Mouse (Mus musculus) myocyte (in vitro differentiated cells): ENCODE results near the gene Dffb. TPM values are rescaled to one million over a fixed set of nuclear protein-coding genes. Genes with fewer than 3 reads are reported as not detected.

Source experiments
- H3K27me3 ChIP-seq: one replicate; pipeline ENCODE4 v1.6.1; 2011; ENCODE audit not compliant: control insufficient read depth, insufficient read depth, insufficient read length
- H3K36me3 ChIP-seq: one replicate; pipeline ENCODE4 v1.6.1; 2011; ENCODE audit not compliant: control insufficient read depth, insufficient read depth
- H3K4me2 ChIP-seq: one replicate; pipeline ENCODE4 v1.6.1; 2011; ENCODE audit warnings: low read depth, control low read depth
- H3K4me3 ChIP-seq: one replicate; pipeline ENCODE4 v1.5.1; 2011; ENCODE audit warnings: mild to moderate bottlenecking, control low read depth, moderate library complexity
- H3K79me2 ChIP-seq: one replicate; pipeline ENCODE4 v1.6.1; 2011; ENCODE audit not compliant: control insufficient read depth, insufficient read depth
- H3ac ChIP-seq: one replicate; pipeline ENCODE4 v1.6.1; 2011; ENCODE audit not compliant: control insufficient read depth, insufficient read length
- CEBPB ChIP-seq: IDR thresholded peaks from 2 replicates; pipeline ENCODE4 v1.6.1; 2011; ENCODE audit warnings: mild to moderate bottlenecking, moderate library complexity; ENCODE audit not compliant: poor library complexity, insufficient read depth, severe bottlenecking
- E2F4 ChIP-seq: IDR thresholded peaks from one replicate; pipeline ENCODE4 v1.6.1; 2011; ENCODE audit warnings: mild to moderate bottlenecking, control low read depth, moderate library complexity; ENCODE audit not compliant: insufficient read depth
- MAX ChIP-seq: IDR thresholded peaks from one replicate; pipeline ENCODE4 v1.6.1; 2011; ENCODE audit warnings: low read depth, mild to moderate bottlenecking, control low read depth
- MYOD1 ChIP-seq, 3 experiments: IDR thresholded peaks; one replicate each; pipeline ENCODE4 v1.6.1; 2011; ENCODE audit warnings: control low read depth in 2 of 3, low read depth in 2 of 3, mild to moderate bottlenecking in 2 of 3, moderate library complexity in 1 of 3; ENCODE audit not compliant: insufficient read length in 2 of 3, control insufficient read depth in 1 of 3
- MYOG ChIP-seq, 3 experiments: IDR thresholded peaks; one replicate each; pipeline ENCODE4 v1.6.1; 2011; ENCODE audit warnings: control low read depth in 2 of 3, low read depth in 2 of 3, mild to moderate bottlenecking in 2 of 3; ENCODE audit not compliant: insufficient read length in 2 of 3, control insufficient read depth in 1 of 3, insufficient read depth in 1 of 3
- POLR2A ChIP-seq: IDR thresholded peaks from one replicate; pipeline ENCODE4 v1.6.1; 2011; ENCODE audit warnings: low read depth, mild to moderate bottlenecking, control low read depth, moderate library complexity; ENCODE audit not compliant: insufficient read length
- POLR2AphosphoS2 ChIP-seq: IDR thresholded peaks from one replicate; pipeline ENCODE4 v1.6.1; 2011; ENCODE audit warnings: low read depth, control low read depth; ENCODE audit not compliant: insufficient read length
- REST ChIP-seq: IDR thresholded peaks from one replicate; pipeline ENCODE4 v1.6.1; 2011; ENCODE audit warnings: mild to moderate bottlenecking, control low read depth, moderate library complexity; ENCODE audit not compliant: insufficient read depth, insufficient read length
- SRF ChIP-seq: IDR thresholded peaks from one replicate; pipeline ENCODE4 v1.6.1; 2011; ENCODE audit warnings: low read depth; ENCODE audit not compliant: control insufficient read depth, insufficient read length
- TCF12 ChIP-seq: IDR thresholded peaks from one replicate; pipeline ENCODE4 v1.6.1; 2011; ENCODE audit warnings: mild to moderate bottlenecking, control low read depth; ENCODE audit not compliant: poor library complexity, insufficient read depth, severe bottlenecking
- TCF3 ChIP-seq: IDR thresholded peaks from one replicate; pipeline ENCODE4 v1.6.1; 2011; ENCODE audit warnings: low read depth, control low read depth; ENCODE audit not compliant: insufficient read length
- USF1 ChIP-seq: IDR thresholded peaks from one replicate; pipeline ENCODE4 v1.6.1; 2011; ENCODE audit warnings: low read depth, mild to moderate bottlenecking, control low read depth, moderate library complexity
- polyA plus RNA-seq: library from polyadenylated mRNA; unstranded; fragments of >200 nt; fragmentation: generic; extraction: Trizol; gene quantifications from one replicate; pipeline ENCODE4 v1.2.1, GENCODE M21; 2012; ENCODE audit warnings: missing spikeins

Dffb gene
- polyA plus RNA-seq, result 2.5 TPM

DNA sequence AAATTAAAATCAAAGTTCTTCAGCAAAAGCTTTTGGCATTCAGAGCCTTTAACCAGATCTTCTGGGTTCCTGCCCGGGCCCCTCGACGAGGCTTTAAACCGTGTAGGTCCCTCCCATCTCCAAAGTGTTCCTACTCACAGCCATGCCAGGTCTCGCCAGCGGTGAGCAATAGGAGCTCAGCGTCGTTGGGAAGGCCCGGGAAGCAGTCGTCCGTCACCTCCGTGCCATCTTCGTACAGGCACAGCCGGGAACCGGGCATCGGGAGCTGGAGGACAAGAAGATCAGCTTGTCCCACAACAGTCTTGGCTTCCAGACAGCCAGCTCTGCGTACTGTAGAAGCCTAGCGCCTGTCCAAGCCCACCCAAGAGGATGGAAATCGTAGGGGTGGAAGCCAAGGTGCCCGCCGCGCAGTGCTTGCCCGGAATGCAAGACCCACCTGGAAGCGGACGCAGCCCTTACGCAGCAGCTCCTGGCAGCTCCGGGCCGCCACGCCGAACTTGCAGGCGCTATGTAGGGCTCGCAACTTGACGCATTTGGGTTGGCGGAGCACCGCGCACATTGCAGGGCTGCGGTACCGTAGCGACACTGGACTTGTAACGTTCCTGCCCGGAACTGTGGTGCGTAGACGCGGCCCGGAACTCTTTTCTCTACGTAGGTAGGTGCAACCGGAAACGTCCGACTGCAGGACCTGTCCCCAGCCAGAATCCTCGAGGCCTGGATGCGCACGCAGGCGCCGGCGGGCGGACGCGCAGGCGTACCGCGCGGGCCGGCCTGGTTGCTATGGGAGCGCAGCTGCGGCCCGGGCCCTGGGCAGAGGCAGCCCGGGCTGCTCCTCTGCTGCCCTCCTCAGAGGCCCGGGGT lies at the start of gene Dffb, which contains the start of gene Cep104:
TSS of gene Dffb (minus strand) at position 696 of the 861 bp plus-strand sequence.
TSS of gene Cep104 (plus strand) at position 764 of the 861 bp plus-strand sequence.
- no peaks in the 10 kb centered on the region for H3K27me3 ChIP-seq
- peak within 1 kb of the TSS; percentile 28 for H3ac ChIP-seq
- peak within 1 kb of the TSS; percentile 83 for H3K4me2 ChIP-seq
- peaks cover 5% of the 10 kb centered on the region for H3K36me3 ChIP-seq
- peak within 1 kb of the TSS; percentile 87 for H3K4me3 ChIP-seq
- peaks cover 26% of the 10 kb centered on the region for H3K79me2 ChIP-seq
- TF ChIP-seq USF1 (no peak), MYOG (IDR thresholded peaks at IDR 0.05; ENCODE audit: control insufficient read depth in 1 of 3, insufficient read depth in 1 of 3, insufficient read length in 2 of 3, low read depth in 2 of 3) (peak in 2 of 3 experiments; percentile 80 to 81), MYOD1 (IDR thresholded peaks at IDR 0.05; ENCODE audit: control insufficient read depth in 1 of 3, insufficient read length in 2 of 3, low read depth in 2 of 3) (peak in 2 of 3 experiments; percentile 20 to 62), TCF12 (no peak), TCF3 (peak; percentile 17), E2F4 (peak; percentile 49), POLR2A (peak; percentile 77), CEBPB (no peak), POLR2AphosphoS2 (peak; percentile 64), REST (peak; percentile 24), SRF (no peak), MAX (peak; percentile 84)

DNA sequence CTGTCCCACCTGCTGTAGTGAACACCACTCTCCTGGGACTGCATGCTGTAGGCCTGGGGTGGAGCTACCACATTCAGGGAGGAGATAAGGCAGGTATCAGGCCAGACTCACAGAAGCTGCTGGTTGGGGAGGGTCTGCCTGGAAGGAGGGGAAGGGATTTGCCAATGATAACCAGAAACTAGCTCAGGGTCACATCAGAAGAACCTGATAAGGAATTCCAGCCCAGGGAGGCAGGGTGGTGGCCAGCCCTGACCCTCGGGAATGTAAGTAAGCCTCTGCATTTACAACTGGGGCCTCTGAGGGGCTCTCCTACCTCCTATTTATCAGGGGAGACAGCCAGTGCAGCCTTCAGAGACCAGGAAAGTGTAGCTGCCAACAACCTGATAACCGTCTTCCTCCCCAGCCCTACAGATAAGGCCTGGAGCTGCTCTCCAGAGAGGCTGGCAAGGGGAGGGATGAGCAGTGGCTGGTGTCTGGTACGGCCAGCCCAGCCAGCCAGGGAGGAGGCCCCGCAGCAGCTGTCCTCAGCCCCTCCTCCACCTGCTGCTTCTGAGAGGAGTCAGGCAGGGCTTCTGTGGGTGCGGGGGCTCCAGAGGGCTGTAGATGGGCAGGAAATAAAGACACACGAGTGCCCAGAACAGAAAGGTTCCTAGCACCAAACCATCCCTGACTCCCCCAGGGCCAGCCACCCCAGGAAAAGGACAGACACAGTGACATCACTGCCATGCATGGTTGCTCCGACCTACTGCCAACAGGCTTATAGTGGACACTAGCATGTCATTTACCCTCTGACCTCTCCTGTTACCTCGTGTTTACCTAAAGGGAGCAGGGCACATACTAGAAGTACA lies 49.1 kb upstream of the Dffb start:
- H3K27me3 ChIP-seq, result peaks cover 14% of the 10 kb centered on the region
- no peak overlapping the region for H3K4me3 ChIP-seq
- H3K4me2 ChIP-seq, result peak overlapping the region; percentile 24
- TF ChIP-seq MYOG (IDR thresholded peaks at IDR 0.05; ENCODE audit: control insufficient read depth in 1 of 3, insufficient read depth in 1 of 3, insufficient read length in 2 of 3, low read depth in 2 of 3) (peak in 2 of 3 experiments; percentile 51 to 82), E2F4 (no peak), POLR2A (no peak), TCF12 (no peak), REST (no peak), POLR2AphosphoS2 (no peak), USF1 (no peak), MAX (no peak), CEBPB (no peak), SRF (no peak), TCF3 (no peak), MYOD1 (IDR thresholded peaks at IDR 0.05; ENCODE audit: control insufficient read depth in 1 of 3, insufficient read length in 2 of 3, low read depth in 2 of 3) (peak in 1 of 3 experiments; percentile 78)
- no peak overlapping the region for H3ac ChIP-seq
- no peaks in the 10 kb centered on the region for H3K79me2 ChIP-seq
- peaks cover 8% of the 10 kb centered on the region for H3K36me3 ChIP-seq

DNA sequence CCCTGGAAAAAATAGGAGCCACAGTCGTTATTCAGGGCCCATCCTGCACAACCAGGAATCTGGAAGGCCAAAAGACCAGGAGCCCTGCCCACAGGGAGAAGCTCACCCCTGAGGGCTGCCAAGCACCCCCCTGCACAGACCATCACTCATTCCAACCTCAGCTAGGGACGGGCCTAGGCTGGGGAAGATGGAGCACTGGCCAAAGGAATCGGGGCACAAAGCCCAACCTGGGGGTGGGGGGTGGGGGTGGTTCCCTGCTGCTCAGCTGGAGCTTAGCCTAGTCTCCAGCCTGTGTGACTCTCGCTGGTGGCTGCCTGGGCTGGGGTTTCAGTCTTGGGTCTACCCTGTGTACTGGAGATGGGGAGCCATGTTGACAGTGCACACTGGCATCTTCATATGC lies 47.9 kb upstream of the Dffb start:
- TF ChIP-seq TCF12 (no peak), SRF (no peak), POLR2AphosphoS2 (peak; percentile 33)
- Histone ChIP-seq H3K4me2 (no peak overlapping the region), H3K4me3 (no peak overlapping the region), H3K79me2 (no peaks in the 10 kb centered on the region), H3ac (no peak overlapping the region), H3K27me3 (peaks cover 13% of the 10 kb centered on the region), H3K36me3 (peaks cover 14% of the 10 kb centered on the region)

DNA sequence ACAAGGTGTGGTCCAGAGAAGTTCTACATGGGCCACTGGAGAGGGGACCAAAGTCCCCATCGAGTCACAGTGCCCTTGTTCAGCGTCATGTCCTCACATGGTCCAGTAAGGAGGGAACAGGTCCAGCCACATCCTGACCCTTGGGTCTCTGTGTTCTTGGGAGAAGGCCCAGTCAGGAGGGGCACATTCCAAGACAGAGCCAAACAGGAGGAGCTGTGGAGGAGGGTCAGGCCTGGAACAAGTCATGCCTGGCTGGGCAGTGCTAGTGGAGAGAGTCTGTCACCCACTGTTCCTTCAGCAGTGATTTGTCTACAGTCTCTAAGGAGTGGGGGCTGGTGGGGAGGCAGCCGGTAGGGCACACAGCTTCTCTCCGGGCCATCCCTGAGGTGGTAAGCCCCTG lies 47.5 kb upstream of the Dffb start:
- H3K4me3 ChIP-seq, result no peak overlapping the region
- H3K4me2 ChIP-seq, result no peak overlapping the region
- H3K79me2 ChIP-seq, result no peaks in the 10 kb centered on the region
- peaks cover 8% of the 10 kb centered on the region for H3K27me3 ChIP-seq
- H3K36me3 ChIP-seq, result peaks cover 14% of the 10 kb centered on the region
- no peak overlapping the region for H3ac ChIP-seq
- TF ChIP-seq POLR2AphosphoS2 (peak; percentile 51), MYOD1 (IDR thresholded peaks at IDR 0.05; ENCODE audit: control insufficient read depth in 1 of 3, insufficient read length in 2 of 3, low read depth in 2 of 3) (no peak)

DNA sequence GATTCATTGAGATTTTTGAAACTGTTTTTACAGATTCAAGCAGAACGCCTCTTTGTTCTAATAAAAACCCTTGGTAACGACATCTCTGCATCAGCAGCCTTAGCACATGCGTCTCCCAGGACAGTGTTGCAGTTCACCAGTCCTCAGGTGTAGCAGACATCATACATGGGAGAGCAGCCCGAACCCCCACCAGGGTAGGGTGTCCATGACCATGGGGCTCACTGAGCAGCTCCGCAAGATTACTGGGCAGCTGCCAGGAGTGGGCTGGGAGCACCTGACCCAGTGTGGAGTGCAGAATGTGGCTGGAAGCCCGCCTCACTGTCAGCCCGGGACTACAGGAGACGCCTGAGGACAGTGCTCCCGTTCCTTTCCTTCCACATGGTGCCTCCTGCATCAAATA lies 46.5 kb upstream of the Dffb start:
- TF ChIP-seq SRF (no peak), POLR2A (no peak), CEBPB (no peak), TCF3 (no peak), MYOD1 (IDR thresholded peaks at IDR 0.05; ENCODE audit: control insufficient read depth in 1 of 3, insufficient read length in 2 of 3, low read depth in 2 of 3) (no peak), TCF12 (no peak), E2F4 (no peak), MAX (no peak)
- H3K27me3 ChIP-seq, result no peaks in the 10 kb centered on the region
- H3K36me3 ChIP-seq, result peaks cover 14% of the 10 kb centered on the region

More for the DNA sequence above, 46.5 kb upstream of the Dffb start:
- H3ac ChIP-seq, result no peak overlapping the region
- no peaks in the 10 kb centered on the region for H3K79me2 ChIP-seq
- H3K4me2 ChIP-seq, result no peak overlapping the region
- no peak overlapping the region for H3K4me3 ChIP-seq
